Mouse (Mus musculus): ENCODE results near the gene Mmp2. TPM values are rescaled to one million over a fixed set of nuclear protein-coding genes. Genes with fewer than 3 reads are reported as not detected.
"Not testable (repeated sequence)": the region's sequence is repeated elsewhere in the genome, so short reads cannot be mapped to it uniquely, and the experiment has no call there.

Mmp2 gene
- polyA plus RNA-seq (2014; fragmentation: Nextera tagmentation; extraction: Ambion mirVana) = 16.9 and 42.8 TPM in 2 replicates

GRCm38 (mm10) chr8:92827243-92828034 is at the start of gene Mmp2:
Mmp2 (plus strand) TSS chr8:92827291.
- Histone ChIP-seq H3K4me3 (ENCODE audit: low read depth, low read length) (peak within 1 kb of the TSS; percentile 41), H3K36me3 (ENCODE audit: control insufficient read depth, insufficient read depth, low read length) (no peaks in the 10 kb centered on the region), H3K27ac (ENCODE audit: low read depth, low read length) (no peak within 1 kb of the TSS), H3K27me3 (ENCODE audit: control insufficient read depth, insufficient read depth, low read length) (no peaks in the 10 kb centered on the region), H3K9me3 (ENCODE audit: control insufficient read depth, low read length) (no peaks in the 10 kb centered on the region), H3K9ac (replicated peaks; ENCODE audit: low read depth, low read length) (peak within 1 kb of the TSS; percentile 57), H3K4me1 (ENCODE audit: control insufficient read depth, insufficient read depth, low read length) (peaks cover 14% of the 10 kb centered on the region), H3K4me2 (ENCODE audit: low read depth, low read length) (peak within 1 kb of the TSS; percentile 62)
- 2% methylated on average over 35 of the region's 37 CpGs for whole genome bisulfite sequencing
- ATAC-seq (ENCODE audit: low read depth) = peak; percentile 51; the same call in 1 of the 2 replicates

GRCm38 (mm10) chr8:92780976-92781375 is 46.1 kb upstream of the Mmp2 start:
- no peak overlapping the region for H3K4me3 ChIP-seq (ENCODE audit: low read depth, low read length)
- no peak overlapping the region for H3K9ac ChIP-seq (replicated peaks; ENCODE audit: low read depth, low read length)
- no peaks in the 10 kb centered on the region for H3K36me3 ChIP-seq (ENCODE audit: control insufficient read depth, insufficient read depth, low read length)
- no peak for ATAC-seq (ENCODE audit: low read depth)
- H3K27me3 ChIP-seq (ENCODE audit: control insufficient read depth, insufficient read depth, low read length) = no peaks in the 10 kb centered on the region
- no peaks in the 10 kb centered on the region for H3K9me3 ChIP-seq (ENCODE audit: control insufficient read depth, low read length)
- H3K4me1 ChIP-seq (ENCODE audit: control insufficient read depth, insufficient read depth, low read length) = no peaks in the 10 kb centered on the region
- no peak overlapping the region for H3K4me2 ChIP-seq (ENCODE audit: low read depth, low read length)
- H3K27ac ChIP-seq (ENCODE audit: low read depth, low read length) = no peak overlapping the region
- WGBS = 60% methylated on average over 3 of the region's 3 CpGs

- no peak for ATAC-seq (ENCODE audit: low read depth)
- H3K4me2 ChIP-seq (ENCODE audit: low read depth, low read length) = no peak overlapping the region
- no peak overlapping the region for H3K4me3 ChIP-seq (ENCODE audit: low read depth, low read length)
- no peak overlapping the region for H3K9ac ChIP-seq (replicated peaks; ENCODE audit: low read depth, low read length)
- 81% methylated on average over 3 of the region's 3 CpGs for WGBS
- H3K27me3 ChIP-seq (ENCODE audit: control insufficient read depth, insufficient read depth, low read length) = no peaks in the 10 kb centered on the region
- H3K36me3 ChIP-seq (ENCODE audit: control insufficient read depth, insufficient read depth, low read length) = no peaks in the 10 kb centered on the region
- no peaks in the 10 kb centered on the region for H3K4me1 ChIP-seq (ENCODE audit: control insufficient read depth, insufficient read depth, low read length)
- no peak overlapping the region for H3K27ac ChIP-seq (ENCODE audit: low read depth, low read length)
- no peaks in the 10 kb centered on the region for H3K9me3 ChIP-seq (ENCODE audit: control insufficient read depth, low read length)
Measured at GRCm38 (mm10) chr8:92783906-92784610, 43.0 kb upstream of the Mmp2 start.

GRCm38 (mm10) chr8:92790835-92791234 is 36.3 kb upstream of the Mmp2 start:
- no peaks in the 10 kb centered on the region for H3K9me3 ChIP-seq (ENCODE audit: control insufficient read depth, low read length)
- no peaks in the 10 kb centered on the region for H3K4me1 ChIP-seq (ENCODE audit: control insufficient read depth, insufficient read depth, low read length)
- H3K4me3 ChIP-seq (ENCODE audit: low read depth, low read length) = no peak overlapping the region
- no peaks in the 10 kb centered on the region for H3K27me3 ChIP-seq (ENCODE audit: control insufficient read depth, insufficient read depth, low read length)
- 76% methylated on average over 3 of the region's 3 CpGs for WGBS
- no peak overlapping the region for H3K27ac ChIP-seq (ENCODE audit: low read depth, low read length)
- H3K36me3 ChIP-seq (ENCODE audit: control insufficient read depth, insufficient read depth, low read length) = no peaks in the 10 kb centered on the region
- H3K4me2 ChIP-seq (ENCODE audit: low read depth, low read length) = no peak overlapping the region
- no peak for ATAC-seq (ENCODE audit: low read depth)
- H3K9ac ChIP-seq (replicated peaks; ENCODE audit: low read depth, low read length) = no peak overlapping the region

- H3K36me3 ChIP-seq (ENCODE audit: control insufficient read depth, insufficient read depth, low read length); H3K27me3 ChIP-seq (ENCODE audit: control insufficient read depth, insufficient read depth, low read length); H3K9me3 ChIP-seq (ENCODE audit: control insufficient read depth, low read length); H3K27ac ChIP-seq (ENCODE audit: low read depth, low read length); H3K4me3 ChIP-seq (ENCODE audit: low read depth, low read length); H3K9ac ChIP-seq (replicated peaks; ENCODE audit: low read depth, low read length); H3K4me1 ChIP-seq (ENCODE audit: control insufficient read depth, insufficient read depth, low read length); ATAC-seq (ENCODE audit: low read depth); H3K4me2 ChIP-seq (ENCODE audit: low read depth, low read length): not testable (repeated sequence)
- WGBS = 86% methylated on average over 2 of the region's 2 CpGs
Measured at GRCm38 (mm10) chr8:92791999-92792398, 35.1 kb upstream of the Mmp2 start.

- Histone ChIP-seq H3K4me2 (ENCODE audit: low read depth, low read length) (no peak overlapping the region), H3K9me3 (ENCODE audit: control insufficient read depth, low read length) (no peaks in the 10 kb centered on the region), H3K27ac (ENCODE audit: low read depth, low read length) (no peak overlapping the region), H3K27me3 (ENCODE audit: control insufficient read depth, insufficient read depth, low read length) (no peaks in the 10 kb centered on the region), H3K4me1 (ENCODE audit: control insufficient read depth, insufficient read depth, low read length) (no peaks in the 10 kb centered on the region), H3K36me3 (ENCODE audit: control insufficient read depth, insufficient read depth, low read length) (no peaks in the 10 kb centered on the region), H3K4me3 (ENCODE audit: low read depth, low read length) (no peak overlapping the region), H3K9ac (replicated peaks; ENCODE audit: low read depth, low read length) (no peak overlapping the region)
- WGBS = 84% methylated on average over 14 of the region's 14 CpGs
- ATAC-seq (ENCODE audit: low read depth) = no peak
Measured at GRCm38 (mm10) chr8:92793852-92794580, 33.1 kb upstream of the Mmp2 start.

- H3K4me1 ChIP-seq (ENCODE audit: control insufficient read depth, insufficient read depth, low read length) = no peaks in the 10 kb centered on the region
- WGBS = 55% methylated on average over 7 of the region's 7 CpGs
- H3K36me3 ChIP-seq (ENCODE audit: control insufficient read depth, insufficient read depth, low read length) = no peaks in the 10 kb centered on the region
- no peaks in the 10 kb centered on the region for H3K9me3 ChIP-seq (ENCODE audit: control insufficient read depth, low read length)
- no peak overlapping the region for H3K9ac ChIP-seq (replicated peaks; ENCODE audit: low read depth, low read length)
- no peak for ATAC-seq (ENCODE audit: low read depth)
- H3K4me3 ChIP-seq (ENCODE audit: low read depth, low read length) = no peak overlapping the region
- H3K4me2 ChIP-seq (ENCODE audit: low read depth, low read length) = no peak overlapping the region
- H3K27me3 ChIP-seq (ENCODE audit: control insufficient read depth, insufficient read depth, low read length) = no peaks in the 10 kb centered on the region
- H3K27ac ChIP-seq (ENCODE audit: low read depth, low read length) = no peak overlapping the region
Measured at GRCm38 (mm10) chr8:92797527-92797931, 29.6 kb upstream of the Mmp2 start.

- WGBS = 90% methylated on average over 11 of the region's 11 CpGs
- Histone ChIP-seq H3K27me3 (ENCODE audit: control insufficient read depth, insufficient read depth, low read length) (no peaks in the 10 kb centered on the region), H3K9me3 (ENCODE audit: control insufficient read depth, low read length) (no peaks in the 10 kb centered on the region), H3K4me3 (ENCODE audit: low read depth, low read length) (no peak overlapping the region), H3K27ac (ENCODE audit: low read depth, low read length) (no peak overlapping the region), H3K36me3 (ENCODE audit: control insufficient read depth, insufficient read depth, low read length) (no peaks in the 10 kb centered on the region), H3K4me1 (ENCODE audit: control insufficient read depth, insufficient read depth, low read length) (no peaks in the 10 kb centered on the region), H3K4me2 (ENCODE audit: low read depth, low read length) (no peak overlapping the region), H3K9ac (replicated peaks; ENCODE audit: low read depth, low read length) (no peak overlapping the region)
- no peak for ATAC-seq (ENCODE audit: low read depth)
Measured at GRCm38 (mm10) chr8:92799406-92799805, 27.7 kb upstream of the Mmp2 start.

- no peak overlapping the region for H3K4me3 ChIP-seq (ENCODE audit: low read depth, low read length)
- H3K4me1 ChIP-seq (ENCODE audit: control insufficient read depth, insufficient read depth, low read length) = no peaks in the 10 kb centered on the region
- H3K9me3 ChIP-seq (ENCODE audit: control insufficient read depth, low read length) = no peaks in the 10 kb centered on the region
- H3K27me3 ChIP-seq (ENCODE audit: control insufficient read depth, insufficient read depth, low read length) = no peaks in the 10 kb centered on the region
- H3K36me3 ChIP-seq (ENCODE audit: control insufficient read depth, insufficient read depth, low read length) = no peaks in the 10 kb centered on the region
- H3K9ac ChIP-seq (replicated peaks; ENCODE audit: low read depth, low read length) = no peak overlapping the region
- ATAC-seq (ENCODE audit: low read depth) = no peak
- no peak overlapping the region for H3K4me2 ChIP-seq (ENCODE audit: low read depth, low read length)
- 59% methylated on average over 8 of the region's 8 CpGs for WGBS
- no peak overlapping the region for H3K27ac ChIP-seq (ENCODE audit: low read depth, low read length)
Measured at GRCm38 (mm10) chr8:92801231-92801630, 25.9 kb upstream of the Mmp2 start.
